ENCODE assay signal across 24 mouse cellular contexts in the genomic region with DNA sequence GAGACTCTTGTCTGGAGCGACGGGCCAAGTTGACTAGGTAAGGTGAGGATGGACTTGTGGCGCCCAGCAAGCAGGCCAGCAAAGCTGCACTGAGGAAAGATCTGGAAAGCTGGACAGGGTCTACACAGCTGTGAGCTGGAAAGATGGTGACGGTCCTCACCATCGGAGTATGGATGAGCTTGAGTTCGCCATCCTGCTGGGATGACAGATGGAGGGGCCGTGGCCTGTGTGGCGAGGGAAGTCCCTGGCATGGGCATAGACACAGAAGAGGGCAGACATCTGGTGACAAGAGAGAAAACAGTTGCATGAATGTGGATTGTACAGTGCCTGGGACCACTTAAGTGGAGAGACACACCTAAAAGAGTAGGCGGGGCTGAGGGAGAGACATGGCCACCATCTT. TPM values are rescaled to one million over a fixed set of nuclear protein-coding genes. Genes with fewer than 3 reads are reported as not detected.
"Had no signal": no experiment of that assay in that cellular context is flagged by ENCODE, and none has a peak within 500 bp of the region (broad histone marks: within the 10 kb centered on the region; RNA-seq: fewer than 3 reads in every experiment).

No protein-coding gene starts in this region.

- DNase-seq: lung, adult 18-20 months; lung, embryonic 14.5 days; lung, postnatal 10 days; lung, postnatal 4 days; midbrain, embryonic 14.5 days; retina, postnatal 1 day; right cerebral cortex, adult 18-20 months; right cerebral cortex, postnatal 25 days; right cerebral cortex, postnatal 4 days; spleen, adult 18-20 months; thymus, adult 18-20 months; thymus, postnatal 14 days; thymus, postnatal 36 days had no signal

- H3K4me2 ChIP-seq: lung, embryonic 14.5 days; neural tube, embryonic 13.5 days; neural tube, embryonic 15.5 days had no signal

- H3K27me3 ChIP-seq: neural tube, embryonic 13.5 days; neural tube, embryonic 15.5 days had no signal

- H3K36me3 ChIP-seq: midbrain, embryonic 10.5 days; neural tube, embryonic 13.5 days; neural tube, embryonic 15.5 days had no signal

- H3K4me1 ChIP-seq: midbrain, embryonic 10.5 days; neural tube, embryonic 13.5 days; neural tube, embryonic 15.5 days had no signal

- H3K9ac ChIP-seq: lung, embryonic 14.5 days; neural tube, embryonic 13.5 days; neural tube, embryonic 15.5 days had no signal

- H3K27ac ChIP-seq: midbrain, embryonic 10.5 days; neural tube, embryonic 13.5 days; neural tube, embryonic 15.5 days had no signal

- ATAC-seq: midbrain, embryonic 16.5 days had no signal

- H3K4me3 ChIP-seq: midbrain, embryonic 10.5 days; myocyte; neural tube, embryonic 13.5 days; neural tube, embryonic 15.5 days had no signal

- H3K9me3 ChIP-seq: neural tube, embryonic 13.5 days; neural tube, embryonic 15.5 days had no signal

RNA-seq across cellular contexts. Expression of a gene that starts 57.6 kb away (rescaled TPM):
- polyA plus RNA-seq: lung, embryonic 14.5 days; lung, embryonic 16.5 days; midbrain, embryonic 10.5 days; midbrain, embryonic 14.5 days; midbrain, embryonic 16.5 days; myocyte; neural tube, embryonic 11.5 days; neural tube, embryonic 13.5 days; neural tube, embryonic 15.5 days; small intestine, adult 2 months; stomach, embryonic 14.5 days; stomach, embryonic 16.5 days; thymus, postnatal 0 days had no signal
